Comparison of ENCODE assay signal across 8 mouse cellular contexts in the genomic region with DNA sequence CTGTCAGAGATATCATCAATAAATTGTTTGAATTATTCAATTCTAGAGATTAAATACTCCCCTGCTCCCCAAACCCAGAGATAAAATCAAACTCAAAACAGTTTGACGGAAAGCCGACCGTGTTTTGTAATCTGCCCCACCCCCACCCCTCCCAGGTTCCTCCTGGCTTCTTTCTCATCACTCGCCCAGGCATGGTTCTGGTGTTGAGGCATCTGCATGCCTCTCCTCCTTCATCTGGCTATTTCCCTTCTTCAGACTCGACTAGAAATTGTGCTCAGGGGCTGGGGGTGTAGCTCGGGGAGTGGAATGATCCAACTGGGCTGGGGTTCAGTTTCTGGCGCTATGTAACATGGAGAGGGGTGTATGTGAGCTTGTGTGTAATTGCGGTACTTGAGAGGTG. TPM values are rescaled to one million over a fixed set of nuclear protein-coding genes. Genes with fewer than 3 reads are reported as not detected.
A peak's percentile ranks its signal among the peaks of the same experiment; 100 is the strongest.
DNase-seq lines count a peak whose midpoint lies in the region; ATAC-seq lines count a peak whose summit lies in the region.

No protein-coding gene starts in this region.

- no peak overlapping the region for H3K4me3 ChIP-seq in midbrain, embryonic 14.5 days (replicated peaks; ENCODE audit: low read depth, low read length)
- no peak overlapping the region for H3K4me3 ChIP-seq in midbrain, embryonic 10.5 days
- H3K4me3 ChIP-seq in intestine, embryonic 14.5 days (ENCODE audit: low read depth, low read length): 0 out of 2 replicates have a peak overlapping the region, but pooled peaks have one; percentile 6
- H3K4me3 ChIP-seq in stomach, embryonic 15.5 days (replicated peaks): peak overlapping the region; percentile 12; the same call in 1 of the 2 replicates

- 51% methylated on average over 8 of the region's 8 CpGs for WGBS in midbrain, embryonic 14.5 days
- WGBS in midbrain, embryonic 10.5 days: 52% methylated on average over 8 of the region's 8 CpGs
- WGBS in intestine, embryonic 14.5 days: 41% methylated on average over 8 of the region's 8 CpGs
- WGBS in stomach, embryonic 15.5 days: 33% methylated on average over 8 of the region's 8 CpGs

- peaks cover 7% of the 10 kb centered on the region; the same call in 1 of the 2 replicates for H3K4me1 ChIP-seq in midbrain, embryonic 14.5 days (ENCODE audit: control insufficient read depth, insufficient read depth, low read length)
- peaks cover 13% of the 10 kb centered on the region for H3K4me1 ChIP-seq in midbrain, embryonic 10.5 days
- H3K4me1 ChIP-seq in intestine, embryonic 14.5 days (replicated peaks; ENCODE audit: control insufficient read depth, insufficient read depth, low read length): 0 out of 2 replicates have a peak, but pooled peaks cover 10% of the 10 kb centered on the region
- peaks cover 16% of the 10 kb centered on the region; the same call in 1 of the 2 replicates for H3K4me1 ChIP-seq in stomach, embryonic 15.5 days

- H3K9ac ChIP-seq in midbrain, embryonic 14.5 days (replicated peaks; ENCODE audit: low read length): no peak overlapping the region
- H3K9ac ChIP-seq in intestine, embryonic 14.5 days (ENCODE audit: low read length): no peak overlapping the region
- H3K9ac ChIP-seq in stomach, embryonic 15.5 days: no peak overlapping the region

- ATAC-seq in frontal cortex, adult (ENCODE audit: low TSS enrichment): 0 out of 2 replicates have a peak, but pooled peaks have one; percentile 21
- ATAC-seq in midbrain, embryonic 14.5 days (ENCODE audit: low FRiP score, low TSS enrichment): no peak
- no peak for ATAC-seq in intestine, embryonic 14.5 days (replicated peaks; ENCODE audit: low FRiP score, low TSS enrichment, low read depth)
- no peak for ATAC-seq in stomach, embryonic 15.5 days (ENCODE audit: insufficient read depth, low FRiP score, low read depth)

- H3K27ac ChIP-seq in midbrain, embryonic 14.5 days (replicated peaks; ENCODE audit: low read depth, low read length): no peak overlapping the region
- no peak overlapping the region for H3K27ac ChIP-seq in midbrain, embryonic 10.5 days (replicated peaks)
- peak overlapping the region; percentile 62; the same call in 1 of the 2 replicates for H3K27ac ChIP-seq in intestine, embryonic 14.5 days (ENCODE audit: low read depth)
- H3K27ac ChIP-seq in stomach, embryonic 15.5 days: no peak overlapping the region

- peak overlapping the region; percentile 28; the same call in 1 of the 2 replicates for H3K4me2 ChIP-seq in midbrain, embryonic 14.5 days (ENCODE audit: low read length)
- peak overlapping the region; percentile 44 for H3K4me2 ChIP-seq in intestine, embryonic 14.5 days (ENCODE audit: low read length)
- H3K4me2 ChIP-seq in stomach, embryonic 15.5 days: peak overlapping the region; percentile 50

- H3K36me3 ChIP-seq in midbrain, embryonic 14.5 days (ENCODE audit: control insufficient read depth, insufficient read depth, low read length): no peaks in the 10 kb centered on the region
- H3K36me3 ChIP-seq in midbrain, embryonic 10.5 days: no peaks in the 10 kb centered on the region
- H3K36me3 ChIP-seq in intestine, embryonic 14.5 days (ENCODE audit: control insufficient read depth, insufficient read depth, low read length): no peaks in the 10 kb centered on the region
- H3K36me3 ChIP-seq in stomach, embryonic 15.5 days: no peaks in the 10 kb centered on the region

- no peaks in the 10 kb centered on the region for H3K9me3 ChIP-seq in midbrain, embryonic 14.5 days (ENCODE audit: control insufficient read depth, low read length)
- no peaks in the 10 kb centered on the region for H3K9me3 ChIP-seq in midbrain, embryonic 10.5 days (replicated peaks)
- H3K9me3 ChIP-seq in intestine, embryonic 14.5 days (ENCODE audit: control insufficient read depth, low read length): no peaks in the 10 kb centered on the region
- H3K9me3 ChIP-seq in stomach, embryonic 15.5 days: no peaks in the 10 kb centered on the region

- no peaks in the 10 kb centered on the region for H3K27me3 ChIP-seq in midbrain, embryonic 14.5 days (ENCODE audit: control insufficient read depth, insufficient read depth, low read length)
- 0 out of 2 replicates have a peak, but pooled peaks cover 12% of the 10 kb centered on the region for H3K27me3 ChIP-seq in midbrain, embryonic 10.5 days (ENCODE audit: low read depth, poor library complexity, severe bottlenecking)
- H3K27me3 ChIP-seq in intestine, embryonic 14.5 days (replicated peaks; ENCODE audit: control insufficient read depth, insufficient read depth, low read length): no peaks in the 10 kb centered on the region
- no peaks in the 10 kb centered on the region for H3K27me3 ChIP-seq in stomach, embryonic 15.5 days (replicated peaks)

- DNase-seq in frontal cortex, postnatal 14 days (ENCODE audit: low spot score in 2 of 2): no peak
- no peak for DNase-seq in midbrain, embryonic 14.5 days
- no peak for DNase-seq in midbrain, embryonic 10.5 days (ENCODE audit: low spot score)
- no peak for DNase-seq in intestine, embryonic 14.5 days (ENCODE audit: low spot score)
- no peak for DNase-seq in layer of hippocampus, adult 11-12 months (ENCODE audit: low spot score)
- no peak for DNase-seq in embryo, embryonic 11 days

RNA-seq across cellular contexts. Expression of gene Nfyb, which starts 31.8 kb away (rescaled TPM):
- 52.1 and 55.9 TPM in 2 replicates for polyA plus RNA-seq in midbrain, embryonic 14.5 days (2014; fragmentation: Nextera tagmentation; extraction: Ambion mirVana)
- polyA plus RNA-seq in midbrain, embryonic 10.5 days (2016; fragmentation: Nextera tagmentation; extraction: Ambion mirVana): 60.7 and 61.1 TPM in 2 replicates
- 42.8 and 42.9 TPM in 2 replicates for polyA plus RNA-seq in intestine, embryonic 14.5 days (2014; fragmentation: Nextera tagmentation; extraction: Ambion mirVana)
- polyA plus RNA-seq in stomach, embryonic 15.5 days (2015; fragmentation: Nextera tagmentation; extraction: Ambion mirVana): 46.0 and 47.7 TPM in 2 replicates

RNA-seq across cellular contexts. Expression of gene Txnrd1, which starts 38.0 kb away (rescaled TPM):
- 118 and 150 TPM in 2 replicates for polyA plus RNA-seq in midbrain, embryonic 14.5 days (2014; fragmentation: Nextera tagmentation; extraction: Ambion mirVana)
- polyA plus RNA-seq in midbrain, embryonic 10.5 days (2016; fragmentation: Nextera tagmentation; extraction: Ambion mirVana): 163 and 169 TPM in 2 replicates
- 124 and 128 TPM in 2 replicates for polyA plus RNA-seq in intestine, embryonic 14.5 days (2014; fragmentation: Nextera tagmentation; extraction: Ambion mirVana)
- polyA plus RNA-seq in stomach, embryonic 15.5 days (2015; fragmentation: Nextera tagmentation; extraction: Ambion mirVana): 82.5 and 102 TPM in 2 replicates

Comparison
In these comparisons a context has a peak if more than half of its experiments do, and no peak if none do; other contexts are left out.
1. H3K4me3 ChIP-seq: peak in intestine, embryonic 14.5 days (single experiment) and stomach, embryonic 15.5 days (single experiment); none in midbrain, embryonic 14.5 days (single experiment) and midbrain, embryonic 10.5 days (single experiment).
2. Peak in every context shown above with its lines, with median percentiles within 50 percentile points of each other: H3K4me2 ChIP-seq.